Mouse (Mus musculus) cerebellum, adult 9-11 months (tissue): Measurements from ENCODE around the gene Gm14305.
"Not testable (repeated sequence)": the region's sequence is repeated elsewhere in the genome, so short reads cannot be mapped to it uniquely, and the experiment has no call there.

Experiments used
- DNase-seq: peaks from one replicate; pipeline ENCODE4 v3.0.0; 2022

The Gm14305 gene

GRCm38 (mm10) chr2:176708051-176708450, at the start of gene Gm14305:
Gene Gm14305, plus strand, starts transcription at chr2:176708328.
- peak; percentile 52 for DNase-seq

GRCm38 (mm10) chr2:176670222-176670621, 37.9 kb upstream of the Gm14305 start, which contains the start of gene Zfp973:
Gene Zfp973, plus strand, starts transcription at chr2:176670522.
- not testable (repeated sequence) for DNase-seq
